Mouse (Mus musculus) large intestine, adult 2 months (tissue): ENCODE data around the gene Irf2bp2. TPM values are rescaled to one million over a fixed set of nuclear protein-coding genes. Genes with fewer than 3 reads are reported as not detected.

ENCODE experiments used
- DNase-seq: peaks from one replicate; pipeline ENCODE4 v3.0.0-alpha.2; 2012; ENCODE audit warnings: low read depth, low spot score
- WGBS: fragments of 180-500 bp; shearing (Covaris S2); methylation state at CpG from one replicate; pipeline ENCODE4 v1.1.7; 2018; 5-methylcytosine and 5-hydroxymethylcytosine counted together
- polyA plus RNA-seq: library from polyadenylated mRNA; depleted of rRNA; stranded (reverse); fragments of >200 nt; gene quantifications from 2 replicates; pipeline ENCODE4 v1.2.3, GENCODE M21; 2012; rRNA removed

Gene Irf2bp2
- polyA plus RNA-seq = 30.9 and 49.4 TPM in 2 replicates

- WGBS = 1% methylated on average over 56 of the region's 56 CpGs
- no peak for DNase-seq
Observed at GRCm38 (mm10) chr8:126593889-126594480, at the start of gene Irf2bp2. Gene Irf2bp2 (minus strand): TSS chr8:126593986.

- 98% methylated on average over 4 of the region's 4 CpGs for WGBS
- DNase-seq = no peak
Observed at GRCm38 (mm10) chr8:126642665-126643064, 48.9 kb upstream of the Irf2bp2 start.

DNA sequence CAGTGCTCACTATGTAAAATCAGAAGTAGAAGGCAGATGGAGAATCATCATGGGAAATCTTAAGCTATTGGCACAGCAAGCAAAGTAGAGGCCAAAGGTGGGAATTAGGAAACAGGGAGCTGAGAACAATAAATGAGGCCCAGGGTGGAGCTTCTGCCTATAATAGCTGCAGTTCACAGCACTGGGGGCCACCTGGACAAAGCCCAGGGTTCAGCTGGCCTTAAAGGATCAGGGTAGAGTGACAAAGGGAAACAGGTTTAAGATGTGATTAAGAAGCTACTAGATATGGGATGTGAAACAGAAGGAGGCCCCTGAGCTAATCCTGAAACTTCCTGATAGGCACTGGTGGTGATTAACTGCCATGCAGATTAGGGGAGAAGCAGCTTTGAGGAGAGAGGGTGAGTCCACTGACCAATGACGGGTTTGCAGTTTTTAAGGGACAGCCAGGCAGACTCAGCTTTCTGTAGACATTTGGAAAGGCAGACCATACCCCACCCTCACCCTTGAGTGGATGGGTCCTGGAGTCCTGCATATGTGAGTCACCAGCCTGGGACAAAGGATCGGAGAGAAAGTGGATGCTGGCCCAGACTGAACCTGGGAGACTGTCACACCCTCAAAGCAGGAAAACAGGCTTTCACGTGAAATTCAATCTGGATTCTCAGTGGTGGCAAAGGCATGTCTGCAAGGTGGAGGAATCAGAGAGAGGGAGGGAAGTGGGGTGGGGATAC, 47.9 kb upstream of the Irf2bp2 start:
- whole genome bisulfite sequencing = 84% methylated on average over 3 of the region's 3 CpGs
- DNase-seq = no peak

DNA sequence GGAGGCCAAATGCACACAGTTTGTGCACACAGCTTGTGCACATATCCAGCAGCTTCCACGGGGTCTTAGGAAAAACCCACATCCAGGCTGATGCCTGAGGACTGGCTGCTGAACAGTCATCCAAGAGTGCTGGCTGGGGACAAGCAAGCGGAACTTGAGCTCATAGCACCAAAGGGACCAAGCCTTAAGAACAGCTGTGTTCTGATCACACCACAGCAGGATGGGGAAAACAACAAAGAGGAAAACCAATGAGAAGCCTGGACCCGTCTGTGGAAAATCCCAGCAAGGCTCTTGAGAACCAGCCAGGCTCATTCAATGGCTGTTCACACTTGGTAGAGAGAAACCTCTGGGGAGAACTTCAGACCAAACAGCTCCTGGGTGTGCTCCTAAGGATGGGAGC, 45.4 kb upstream of the Irf2bp2 start:
- DNase-seq = no peak
- 67% methylated on average over 3 of the region's 3 CpGs for WGBS

DNA sequence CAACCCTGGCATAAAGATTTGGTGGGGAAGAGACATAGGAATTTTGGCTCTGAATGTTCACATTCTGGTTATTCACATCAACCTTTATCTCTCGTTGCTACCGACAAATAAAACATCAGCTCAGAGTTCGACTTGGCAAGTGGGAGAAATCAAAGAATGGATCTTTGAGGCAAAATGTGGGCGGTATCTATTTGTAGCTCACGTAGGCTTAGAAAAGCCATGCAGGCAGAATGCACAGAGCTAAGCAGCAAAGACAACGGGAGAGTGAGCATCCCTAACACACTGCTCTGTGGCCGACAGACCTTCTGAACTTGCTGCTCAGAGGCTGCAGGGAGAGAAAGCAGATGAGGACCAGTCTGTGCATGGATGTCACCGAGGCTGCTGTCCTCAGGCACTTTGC, 44.2 kb upstream of the Irf2bp2 start:
- WGBS = 69% methylated on average over 8 of the region's 8 CpGs

GRCm38 (mm10) chr8:126634541-126635048, 40.8 kb upstream of the Irf2bp2 start:
- WGBS = 57% methylated on average over 6 of the region's 6 CpGs
- no peak for DNase-seq

More for the DNA sequence above, 44.2 kb upstream of the Irf2bp2 start:
- no peak for DNase-seq

- WGBS = 86% methylated on average over 3 of the region's 3 CpGs
- no peak for DNase-seq
Observed at GRCm38 (mm10) chr8:126628616-126629015, 34.8 kb upstream of the Irf2bp2 start.

DNA sequence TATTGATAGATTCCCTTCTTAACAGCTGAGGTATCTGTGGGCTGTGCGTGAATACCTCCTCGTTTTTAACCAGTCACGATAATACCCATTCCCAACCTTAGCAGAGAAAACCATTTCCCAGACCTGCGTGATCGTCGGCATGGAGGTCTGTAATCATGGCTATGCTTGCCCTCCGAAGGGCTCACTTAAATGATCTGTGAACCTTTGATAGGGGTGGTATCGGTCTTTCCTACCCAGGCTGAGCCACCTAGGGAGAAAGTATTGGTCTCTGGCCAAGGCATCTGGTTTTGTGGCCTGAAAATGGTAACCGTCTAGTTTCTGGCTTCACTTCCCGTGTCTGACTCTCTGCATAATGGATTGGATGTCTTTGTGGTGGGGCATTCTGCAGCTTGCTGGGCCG, 32.6 kb upstream of the Irf2bp2 start:
- DNase-seq = no peak
- 92% methylated on average over 11 of the region's 11 CpGs for WGBS

GRCm38 (mm10) chr8:126622111-126622795, 28.5 kb upstream of the Irf2bp2 start:
- 87% methylated on average over 9 of the region's 9 CpGs for WGBS
- no peak for DNase-seq

DNA sequence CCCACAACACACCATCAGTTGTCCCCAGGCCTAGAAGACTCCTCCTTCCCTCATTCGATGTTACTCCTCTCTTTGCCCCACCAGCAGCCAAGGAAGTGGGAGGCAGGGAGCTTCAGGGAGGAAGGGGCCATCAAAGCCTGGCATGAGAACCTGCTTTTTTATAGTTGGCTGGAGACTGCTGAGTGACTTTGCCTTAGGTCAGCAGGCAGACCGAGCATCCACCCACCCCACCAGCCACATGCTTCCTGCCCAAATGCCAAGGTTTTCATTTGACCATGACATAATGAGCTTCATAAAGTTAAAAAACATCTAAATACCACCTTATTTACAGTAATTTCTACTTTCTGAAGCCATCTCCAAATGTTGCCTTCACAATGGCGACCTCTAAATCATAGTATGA, 26.9 kb upstream of the Irf2bp2 start:
- no peak for DNase-seq
- 73% methylated on average over 3 of the region's 3 CpGs for WGBS

GRCm38 (mm10) chr8:126619487-126619886, 25.7 kb upstream of the Irf2bp2 start:
- WGBS = 40% methylated on average over 6 of the region's 6 CpGs
- DNase-seq = peak; percentile 85

DNA sequence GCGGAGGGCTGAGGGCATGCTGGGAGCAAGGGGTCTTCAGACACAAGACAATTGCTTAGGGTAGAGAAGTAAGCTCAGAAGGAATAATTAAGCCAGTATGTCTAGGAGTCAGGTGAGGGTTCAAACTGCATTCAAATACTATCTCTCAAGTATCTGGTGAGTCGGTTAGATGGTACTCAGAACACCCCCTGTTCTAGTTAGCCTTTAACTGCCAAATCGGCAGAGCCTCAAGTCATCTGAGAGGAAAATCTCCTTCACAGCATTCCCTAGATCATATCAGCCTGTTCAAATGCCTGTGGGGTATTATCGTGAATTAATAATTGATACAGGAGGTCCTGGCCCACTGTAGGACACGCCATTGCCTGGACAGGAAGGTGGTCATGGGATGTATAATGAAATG, 23.9 kb upstream of the Irf2bp2 start:
- DNase-seq = no peak
- 98% methylated on average over 5 of the region's 5 CpGs for WGBS

- WGBS = 61% methylated on average over 5 of the region's 5 CpGs
- DNase-seq = no peak
Observed at GRCm38 (mm10) chr8:126616736-126617135, 22.9 kb upstream of the Irf2bp2 start.

GRCm38 (mm10) chr8:126615765-126616164, 22.0 kb upstream of the Irf2bp2 start:
- 28% methylated on average over 9 of the region's 9 CpGs for WGBS

GRCm38 (mm10) chr8:126614740-126615132, 20.9 kb upstream of the Irf2bp2 start:
- 63% methylated on average over 5 of the region's 5 CpGs for WGBS
- no peak for DNase-seq

More at GRCm38 (mm10) chr8:126615765-126616164, 22.0 kb upstream of the Irf2bp2 start:
- peak; percentile 40 for DNase-seq

- 28% methylated on average over 8 of the region's 8 CpGs for WGBS
- peak; percentile 76 for DNase-seq
Observed at GRCm38 (mm10) chr8:126614062-126614739, 20.4 kb upstream of the Irf2bp2 start.

DNA sequence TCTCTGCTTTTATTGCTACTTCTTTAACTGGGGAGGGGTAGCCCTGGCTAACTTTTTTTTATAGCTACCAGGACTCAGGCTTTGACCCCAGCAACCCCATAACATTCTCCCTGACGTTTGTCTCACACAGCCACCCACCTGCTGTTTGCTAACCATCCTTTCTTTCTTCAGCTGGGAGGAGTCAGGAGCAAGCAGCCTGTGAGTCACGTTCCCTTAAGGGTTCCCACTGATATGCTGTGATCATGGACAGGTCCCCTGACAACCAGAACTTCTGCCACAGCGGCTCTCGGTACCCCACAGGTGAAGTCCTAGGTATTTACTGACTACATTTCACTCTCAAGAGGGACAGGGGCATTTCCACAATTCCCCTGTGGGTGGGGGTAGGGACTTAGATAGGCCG, 19.4 kb upstream of the Irf2bp2 start:
- WGBS = 42% methylated on average over 5 of the region's 5 CpGs
- no peak for DNase-seq

- WGBS = 50% methylated on average over 3 of the region's 3 CpGs
- no peak for DNase-seq
Observed at GRCm38 (mm10) chr8:126612739-126613138, 19.0 kb upstream of the Irf2bp2 start.

DNA sequence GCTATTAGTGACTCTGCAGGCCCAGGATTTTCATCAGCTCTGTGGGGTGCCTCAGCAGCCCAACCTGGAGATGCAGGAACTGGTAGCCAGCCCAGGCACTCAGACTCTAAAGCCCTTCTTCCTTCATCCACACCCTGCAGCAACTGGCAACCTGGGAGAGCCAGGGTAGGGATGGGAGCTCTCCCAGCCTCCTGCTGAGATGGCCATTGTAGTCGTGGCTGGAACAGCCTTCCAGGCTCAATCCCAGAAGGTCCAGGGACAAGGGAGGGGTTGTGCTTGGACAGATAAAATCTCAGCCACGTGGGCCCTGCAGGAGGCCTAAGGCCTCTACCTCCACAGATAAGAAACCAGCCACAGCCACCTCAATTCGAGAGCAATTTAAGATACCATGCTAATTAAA, 16.9 kb upstream of the Irf2bp2 start:
- 33% methylated on average over 3 of the region's 3 CpGs for WGBS
- no peak for DNase-seq
